Mouse (Mus musculus) heart, adult 2 months (tissue): ENCODE results near the gene Rras2. TPM values are rescaled to one million over a fixed set of nuclear protein-coding genes. Genes with fewer than 3 reads are reported as not detected.
A peak's percentile ranks its signal among the peaks of the same experiment; 100 is the strongest.

Experiments
- DNase-seq, 2 experiments: peaks; one replicate each; pipeline ENCODE4 v3.0.0; 2021
- H3K27ac ChIP-seq: fragments of 200-600 bp; 2 replicates; pipeline ENCODE4 v1.8.1; 2022
- H3K27me3 ChIP-seq: fragments of 200-500 bp; 2 replicates; pipeline ENCODE4 v1.6.1; 2012; ENCODE audit warnings: mild to moderate bottlenecking, low read length, inconsistent platforms, mixed read lengths; ENCODE audit not compliant: control insufficient read depth, insufficient read depth
- H3K36me3 ChIP-seq: fragments of 200-500 bp; 2 replicates; pipeline ENCODE4 v1.6.1; 2012; ENCODE audit warnings: low read length, inconsistent platforms; ENCODE audit not compliant: control insufficient read depth, insufficient read depth
- H3K4me1 ChIP-seq: fragments of 200-500 bp; 2 replicates; pipeline ENCODE4 v1.6.1; 2011; ENCODE audit warnings: low read length; ENCODE audit not compliant: control insufficient read depth, insufficient read depth
- H3K4me3 ChIP-seq: fragments of 200-600 bp; 2 replicates; pipeline ENCODE4 v1.8.1; 2022
- H3K79me2 ChIP-seq: fragments of 200-500 bp; replicated peaks from 2 replicates; pipeline ENCODE4 v1.6.1; 2012; ENCODE audit warnings: mild to moderate bottlenecking, inconsistent platforms, low read length, moderate library complexity, mixed read lengths; ENCODE audit not compliant: control insufficient read depth, insufficient read depth
- H3K9ac ChIP-seq: fragments of 200-500 bp; 2 replicates; pipeline ENCODE4 v1.6.1; 2012; ENCODE audit warnings: low read depth, mild to moderate bottlenecking, control low read depth, inconsistent platforms, low read length, mixed read lengths
- CTCF ChIP-seq: fragments of 200-600 bp; IDR thresholded peaks from 2 replicates; pipeline ENCODE4 v1.8.1; 2022; ENCODE audit warnings: antibody characterized with exemption, mild to moderate bottlenecking, moderate library complexity
- EP300 ChIP-seq: fragments of 200-500 bp; IDR thresholded peaks from 2 replicates; pipeline ENCODE4 v1.6.1; 2011; ENCODE audit warnings: low read depth, low read length, control low read depth; ENCODE audit not compliant: insufficient read depth
- POLR2A ChIP-seq: fragments of 200-500 bp; IDR thresholded peaks from 2 replicates; pipeline ENCODE4 v1.6.1; 2011; ENCODE audit warnings: mild to moderate bottlenecking, low read depth, low read length, control low read depth; ENCODE audit not compliant: insufficient read depth
- WGBS: fragments of 180-500 bp; shearing (Covaris S2); methylation state at CpG from one replicate; pipeline ENCODE4 v1.1.7; 2018; 5-methylcytosine and 5-hydroxymethylcytosine counted together
- intact Hi-C: fragments of 180-260 bp; cut with DNase I; formaldehyde crosslinking; loops from one replicate; pipeline ENCODE4 v1.15.1; 2025
- polyA plus RNA-seq: library from polyadenylated mRNA; depleted of rRNA; stranded (reverse); fragments of >200 nt; gene quantifications from 2 replicates; pipeline ENCODE4 v1.2.3, GENCODE M21; 2012
- total RNA-seq, 2 experiments: library from RNA; stranded (reverse); gene quantifications; 2 replicates each; pipeline ENCODE4 v1.2.3; 2021

Rras2 gene
- total and polyA plus RNA-seq, 3 experiments: 17.5 to 52.0 (median 48.5) TPM

GRCm38 (mm10) chr7:114068956-114069533 is 48.5 kb downstream of the Rras2 start:
- Histone ChIP-seq H3K4me1 (peaks cover 13% of the 10 kb centered on the region), H3K27ac (no peak overlapping the region), H3K4me3 (no peak overlapping the region), H3K79me2 (peaks cover 4% of the 10 kb centered on the region; the same call in 1 of the 2 replicates), H3K36me3 (no peaks in the 10 kb centered on the region), H3K9ac (no peak overlapping the region), H3K27me3 (no peaks in the 10 kb centered on the region)
- no peak for TF ChIP-seq CTCF
- no peak for TF ChIP-seq EP300
- no peak for DNase-seq
- intact Hi-C loops: loop anchor here (5.0 kb wide), 1 partner anchor 48 kb away; the partner anchor contains the start of gene Rras2
- WGBS: 85% methylated on average over 11 of the region's 11 CpGs

GRCm38 (mm10) chr7:114066529-114067178 is 50.9 kb downstream of the Rras2 start:
- Histone ChIP-seq H3K4me3 (peak overlapping the region; percentile 26; the same call in 1 of the 2 replicates), H3K4me1 (peaks cover 16% of the 10 kb centered on the region), H3K79me2 (peaks cover 4% of the 10 kb centered on the region; the same call in 1 of the 2 replicates), H3K9ac (peak overlapping the region; percentile 12; the same call in 1 of the 2 replicates), H3K27me3 (no peaks in the 10 kb centered on the region), H3K27ac (no peak overlapping the region), H3K36me3 (no peaks in the 10 kb centered on the region)
- TF ChIP-seq CTCF (no peak; the same call in 1 of the 2 replicates), POLR2A (no peak), EP300 (peak; percentile 88; the same call in 1 of the 2 replicates)
- DNase-seq: peak; percentile 86
- WGBS: 14% methylated on average over 14 of the region's 14 CpGs
- intact Hi-C loops: loop anchor here (1.0 to 5.0 kb wide), 2 partner anchors 51 to 147 kb away; partner anchors contain the start of gene Rras2

- H3K27ac ChIP-seq: no peak overlapping the region; the same call in 1 of the 2 replicates
- intact Hi-C loops: loop anchor here (5.0 kb wide), 1 partner anchor 52 kb away; the partner anchor contains the start of gene Rras2
Measured at GRCm38 (mm10) chr7:114065407-114066185, 52.0 kb downstream of the Rras2 start.

GRCm38 (mm10) chr7:114063966-114064365 is 53.6 kb downstream of the Rras2 start:
- Histone ChIP-seq H3K27me3 (no peaks in the 10 kb centered on the region), H3K4me3 (no peak overlapping the region), H3K79me2 (no peaks in the 10 kb centered on the region), H3K36me3 (no peaks in the 10 kb centered on the region), H3K9ac (no peak overlapping the region), H3K4me1 (peaks cover 15% of the 10 kb centered on the region), H3K27ac (peak overlapping the region; percentile 32; the same call in 1 of the 2 replicates)
- no peak for DNase-seq
- TF ChIP-seq EP300: no peak
- no peak for TF ChIP-seq POLR2A
- TF ChIP-seq CTCF: no peak
- WGBS: 51% methylated on average over 6 of the region's 6 CpGs
- intact Hi-C loops: no loop called here

More at GRCm38 (mm10) chr7:114065407-114066185, 52.0 kb downstream of the Rras2 start:
- WGBS: 56% methylated on average over 11 of the region's 11 CpGs
- no peak for TF ChIP-seq POLR2A
- no peak for TF ChIP-seq EP300
- TF ChIP-seq CTCF: no peak
- Histone ChIP-seq H3K4me1 (peaks cover 15% of the 10 kb centered on the region), H3K9ac (no peak overlapping the region), H3K36me3 (no peaks in the 10 kb centered on the region), H3K27me3 (no peaks in the 10 kb centered on the region), H3K4me3 (no peak overlapping the region), H3K79me2 (0 out of 2 replicates have a peak, but pooled peaks cover 2% of the 10 kb centered on the region)
- DNase-seq: no peak

GRCm38 (mm10) chr7:114063534-114063933 is 54.0 kb downstream of the Rras2 start:
- no peaks in the 10 kb centered on the region for H3K36me3 ChIP-seq
- peak in 1 of 2 experiments; percentile 60 for DNase-seq
- peak; percentile 96 for TF ChIP-seq EP300
- no peak for TF ChIP-seq CTCF
- peak overlapping the region; percentile 32; the same call in 1 of the 2 replicates for H3K27ac ChIP-seq
- WGBS: 36% methylated on average over 8 of the region's 8 CpGs
- H3K9ac ChIP-seq: no peak overlapping the region
- no peak overlapping the region for H3K4me3 ChIP-seq
- intact Hi-C loops: no loop called here
- H3K27me3 ChIP-seq: no peaks in the 10 kb centered on the region
- H3K79me2 ChIP-seq: no peaks in the 10 kb centered on the region
- H3K4me1 ChIP-seq: peaks cover 15% of the 10 kb centered on the region
